Mouse (Mus musculus) forebrain, embryonic 11.5 days (tissue): ENCODE results near the gene Rnase10. TPM values are rescaled to one million over a fixed set of nuclear protein-coding genes. Genes with fewer than 3 reads are reported as not detected.

Experiments used
- ATAC-seq: fragments of 200-750 bp; cut with Nextera tagmentation; replicated peaks from 2 replicates; pipeline ENCODE4 v1.8.0; 2017; ENCODE audit warnings: moderate TSS enrichment; ENCODE audit not compliant: low FRiP score
- DNase-seq: peaks from one replicate; pipeline ENCODE4 v3.0.0-alpha.2; 2017; ENCODE audit warnings: low spot score
- H3K27ac ChIP-seq: fragments of 300-500 bp; sonication (generic); 2 replicates; pipeline ENCODE4 v1.5.1; 2014; ENCODE audit warnings: low read depth, low read length
- H3K27me3 ChIP-seq: fragments of 300-500 bp; sonication (generic); 2 replicates; pipeline ENCODE4 v1.6.1; 2014; ENCODE audit warnings: mild to moderate bottlenecking, low read length, mixed read lengths; ENCODE audit not compliant: control insufficient read depth, insufficient read depth
- H3K36me3 ChIP-seq: fragments of 300-500 bp; sonication (generic); 2 replicates; pipeline ENCODE4 v1.6.1; 2014; ENCODE audit warnings: mild to moderate bottlenecking, low read length, moderate library complexity, mixed read lengths; ENCODE audit not compliant: control insufficient read depth, insufficient read depth
- H3K4me1 ChIP-seq: fragments of 300-500 bp; sonication (generic); replicated peaks from 2 replicates; pipeline ENCODE4 v1.6.1; 2014; ENCODE audit warnings: low read length, mixed read lengths; ENCODE audit not compliant: control insufficient read depth, insufficient read depth
- H3K4me2 ChIP-seq: fragments of 300-500 bp; sonication (generic); 2 replicates; pipeline ENCODE4 v1.6.1; 2014; ENCODE audit warnings: low read depth, mild to moderate bottlenecking, low read length, moderate library complexity, mixed read lengths; ENCODE audit not compliant: severe bottlenecking
- H3K4me3 ChIP-seq: fragments of 300-500 bp; sonication (generic); 2 replicates; pipeline ENCODE4 v1.5.1; 2014; ENCODE audit warnings: low read depth, low read length
- H3K9ac ChIP-seq: fragments of 300-500 bp; sonication (generic); 2 replicates; pipeline ENCODE4 v1.6.1; 2014; ENCODE audit warnings: low read length
- H3K9me3 ChIP-seq: fragments of 300-500 bp; sonication (generic); 2 replicates; pipeline ENCODE4 v1.6.1; 2016; ENCODE audit warnings: low read length, mixed read lengths; ENCODE audit not compliant: control insufficient read depth
- WGBS: fragments of 180-500 bp; shearing (Covaris S2); extraction: QIAGEN DNeasy Blood & Tissue Kit; methylation state at CpG from one replicate; pipeline ENCODE4 v1.1.7; 2014; 5-methylcytosine and 5-hydroxymethylcytosine counted together
- polyA plus RNA-seq: library from polyadenylated mRNA; unstranded; fragments of >200 nt; fragmentation: Nextera tagmentation; extraction: Ambion mirVana; gene quantifications from 2 replicates; pipeline ENCODE4 v1.2.1, GENCODE M21; 2014

Rnase10 gene
- polyA plus RNA-seq, 1 experiment from 2014 or later = not detected

GRCm38 (mm10) chr14:51051941-51052340 is 44.4 kb downstream of the Rnase10 start:
- WGBS = 65% methylated on average over 5 of the region's 5 CpGs
- DNase-seq (no peak), ATAC-seq (no peak)
- Histone ChIP-seq H3K36me3 (no peaks in the 10 kb centered on the region), H3K27me3 (peaks cover 3% of the 10 kb centered on the region; the same call in 1 of the 2 replicates), H3K9me3 (no peaks in the 10 kb centered on the region), H3K9ac (no peak overlapping the region), H3K4me1 (peaks cover 6% of the 10 kb centered on the region; the same call in 1 of the 2 replicates), H3K4me2 (no peak overlapping the region), H3K4me3 (no peak overlapping the region), H3K27ac (no peak overlapping the region)

- ATAC-seq = no peak
- Histone ChIP-seq H3K4me1 (peaks cover 6% of the 10 kb centered on the region; the same call in 1 of the 2 replicates), H3K4me3 (no peak overlapping the region), H3K27me3 (peaks cover 3% of the 10 kb centered on the region; the same call in 1 of the 2 replicates), H3K36me3 (no peaks in the 10 kb centered on the region), H3K9me3 (no peaks in the 10 kb centered on the region), H3K4me2 (no peak overlapping the region), H3K27ac (no peak overlapping the region), H3K9ac (no peak overlapping the region)
- 37% methylated on average over 5 of the region's 5 CpGs for whole genome bisulfite sequencing
- DNase-seq = no peak
These were observed 45.6 kb downstream of the Rnase10 start for GRCm38 (mm10) chr14:51053176-51053575.

GRCm38 (mm10) chr14:51054243-51055237 is 47.0 kb downstream of the Rnase10 start:
- Histone ChIP-seq H3K27me3 (peaks cover 3% of the 10 kb centered on the region; the same call in 1 of the 2 replicates), H3K4me2 (no peak overlapping the region), H3K4me1 (peaks cover 6% of the 10 kb centered on the region; the same call in 1 of the 2 replicates), H3K4me3 (no peak overlapping the region), H3K9me3 (no peaks in the 10 kb centered on the region), H3K27ac (no peak overlapping the region), H3K9ac (peak overlapping the region; percentile 13; the same call in 1 of the 2 replicates), H3K36me3 (no peaks in the 10 kb centered on the region)
- 0 out of 2 replicates have a peak, but pooled peaks have one; percentile 60 for ATAC-seq
- DNase-seq = no peak
- 20% methylated on average over 13 of the region's 13 CpGs for WGBS

- H3K4me3 ChIP-seq = no peak within 1 kb of the TSS
- ATAC-seq = no peak
- H3K4me1 ChIP-seq = peaks cover 6% of the 10 kb centered on the region; the same call in 1 of the 2 replicates
- H3K4me2 ChIP-seq = no peak within 1 kb of the TSS
- no peaks in the 10 kb centered on the region for H3K9me3 ChIP-seq
- 78% methylated on average over 9 of the region's 9 CpGs for WGBS
- no peak within 1 kb of the TSS for H3K9ac ChIP-seq
- H3K36me3 ChIP-seq = no peaks in the 10 kb centered on the region
- DNase-seq = no peak
- no peak within 1 kb of the TSS for H3K27ac ChIP-seq
- H3K27me3 ChIP-seq = peaks cover 3% of the 10 kb centered on the region; the same call in 1 of the 2 replicates
These were observed 49.9 kb downstream of the Rnase10 start, which contains the start of gene Rnase12 for GRCm38 (mm10) chr14:51057401-51057831. Gene Rnase12, minus strand, starts transcription at chr14:51057661.

Other genes with a start within 250 kb of the Rnase10 start
- gene Ttc5, start 222.2 kb upstream of the Rnase10 start, polyA plus RNA-seq = 101 and 109 TPM in 2 replicates
- gene Ccnb1ip1, start 200.0 kb upstream of the Rnase10 start, polyA plus RNA-seq = not detected in 2 replicates
- 73.9 and 87.7 TPM in 2 replicates for gene Parp2, start 199.9 kb upstream of the Rnase10 start, polyA plus RNA-seq
- gene Tep1, start 137.2 kb upstream of the Rnase10 start, polyA plus RNA-seq = 4.4 and 5.2 TPM in 2 replicates
- gene Klhl33, start 110.2 kb upstream of the Rnase10 start, polyA plus RNA-seq = 0.16 and 0.21 TPM in 2 replicates
- 158 and 179 TPM in 2 replicates for gene Osgep, start 82.9 kb upstream of the Rnase10 start, polyA plus RNA-seq
- 399 and 410 TPM in 2 replicates for gene Apex1, start 82.8 kb upstream of the Rnase10 start, polyA plus RNA-seq
- gene Pip4p1, start 76.9 kb upstream of the Rnase10 start, polyA plus RNA-seq = 54.4 and 67.3 TPM in 2 replicates
- gene Pnp, start 76.7 kb upstream of the Rnase10 start, polyA plus RNA-seq = 64.9 and 69.6 TPM in 2 replicates
- not detected in 2 replicates for gene Gm49342, start 63.2 kb upstream of the Rnase10 start, polyA plus RNA-seq
- gene Pnp2, start 51.8 kb upstream of the Rnase10 start, polyA plus RNA-seq = 0.24 and 0.39 TPM in 2 replicates
- gene Rnase9, start 34.1 kb downstream of the Rnase10 start, polyA plus RNA-seq = not detected in 2 replicates
- gene Rnase11, start 42.4 kb downstream of the Rnase10 start, polyA plus RNA-seq = not detected in 2 replicates
- gene Rnase12, start 49.9 kb downstream of the Rnase10 start, polyA plus RNA-seq = not detected in 2 replicates
- 0.04 TPM in 1 of 2 replicates, not detected in the other for gene Olfr750, start 66.7 kb downstream of the Rnase10 start, polyA plus RNA-seq
- gene Rnase4, start 83.3 kb downstream of the Rnase10 start, polyA plus RNA-seq = 10.8 and 11.4 TPM in 2 replicates
- 1.9 and 3.0 TPM in 2 replicates for gene Ang, start 83.4 kb downstream of the Rnase10 start, polyA plus RNA-seq
- 0.19 TPM in 1 of 2 replicates, not detected in the other for gene Eddm3b, start 106.7 kb downstream of the Rnase10 start, polyA plus RNA-seq
- not detected in 2 replicates for gene Rnase6, start 116.2 kb downstream of the Rnase10 start, polyA plus RNA-seq
- gene Rnase1, start 139.0 kb downstream of the Rnase10 start, polyA plus RNA-seq = not detected in 2 replicates
- not detected in 2 replicates for gene Rnase2b, start 154.5 kb downstream of the Rnase10 start, polyA plus RNA-seq
- not detected in 2 replicates for gene Ang2, start 191.4 kb downstream of the Rnase10 start, polyA plus RNA-seq
- not detected in 2 replicates for gene Ear14, start 195.6 kb downstream of the Rnase10 start, polyA plus RNA-seq
- not detected in 2 replicates for gene Rnase2a, start 248.4 kb downstream of the Rnase10 start, polyA plus RNA-seq